Mouse (Mus musculus) gastrocnemius, postnatal 4 days (tissue): Measurements from ENCODE around the gene Gm13287. TPM values are rescaled to one million over a fixed set of nuclear protein-coding genes. Genes with fewer than 3 reads are reported as not detected.

Source experiments
- total RNA-seq, 2 experiments: library from RNA; stranded (reverse); gene quantifications; 2 replicates each; pipeline ENCODE4 v1.2.3; 2021

Gene Gm13287
- total RNA-seq, 2 experiments from 2014 or later, result not detected

Other genes starting within 250 kb of the Gm13287 start
- gene Ifna15, start 245.0 kb upstream of the Gm13287 start, total RNA-seq, result not detected
- gene Ifna14, start 231.5 kb upstream of the Gm13287 start, total RNA-seq, result not detected
- gene Ifna9, start 210.9 kb upstream of the Gm13287 start, total RNA-seq, result not detected
- gene Ifna12, start 199.9 kb upstream of the Gm13287 start, total RNA-seq, result not detected
- not detected for gene C87499, start 168.8 kb upstream of the Gm13287 start, total RNA-seq
- not detected for gene Ifna13, start 158.8 kb upstream of the Gm13287 start, total RNA-seq
- gene Ifna16, start 126.3 kb upstream of the Gm13287 start, total RNA-seq, result not detected
- not detected for gene Ifna2, start 119.3 kb upstream of the Gm13287 start, total RNA-seq
- gene Ifnab, start 111.9 kb upstream of the Gm13287 start, total RNA-seq, result not detected
- gene Gm26566, start 81.4 kb upstream of the Gm13287 start, total RNA-seq, result under 1 TPM in 1 of 2 experiments, not detected in 1; 0.98 TPM
- gene Klhl9, start 80.8 kb upstream of the Gm13287 start, total RNA-seq, result 10 to 100 TPM; 81.9 to 94.2 TPM
- not detected for gene Gm13271, start 48.4 kb upstream of the Gm13287 start, total RNA-seq
- gene Gm13283, start 43.1 kb upstream of the Gm13287 start, total RNA-seq, result not detected
- not detected for gene Gm13290, start 29.4 kb upstream of the Gm13287 start, total RNA-seq
- gene Gm13289, start 26.3 kb upstream of the Gm13287 start, total RNA-seq, result not detected
- not detected for gene Gm13272, start 23.4 kb upstream of the Gm13287 start, total RNA-seq
- not detected for gene Ifnz, start 21.1 kb upstream of the Gm13287 start, total RNA-seq
- gene Gm13276, start 17.5 kb upstream of the Gm13287 start, total RNA-seq, result not detected
- gene Gm13277, start 14.6 kb upstream of the Gm13287 start, total RNA-seq, result not detected
- not detected for gene Gm13278, start 11.7 kb upstream of the Gm13287 start, total RNA-seq
- gene Gm13275, start 8.8 kb upstream of the Gm13287 start, total RNA-seq, result not detected
- not detected for gene Gm13279, start 5.9 kb upstream of the Gm13287 start, total RNA-seq
- under 1 TPM; 0.37 to 0.54 TPM for gene Gm13285, start 3.6 kb upstream of the Gm13287 start, total RNA-seq
- not detected for gene Gm13288, start 2.3 kb downstream of the Gm13287 start, total RNA-seq
- not detected for gene Ifna7, start 13.0 kb downstream of the Gm13287 start, total RNA-seq
- not detected for gene Ifna11, start 16.7 kb downstream of the Gm13287 start, total RNA-seq
- gene Ifna6, start 24.2 kb downstream of the Gm13287 start, total RNA-seq, result not detected
- gene Ifna5, start 32.3 kb downstream of the Gm13287 start, total RNA-seq, result not detected
- not detected for gene Ifna4, start 38.6 kb downstream of the Gm13287 start, total RNA-seq
- gene Ifna1, start 46.8 kb downstream of the Gm13287 start, total RNA-seq, result not detected
- not detected for gene Ifne, start 76.9 kb downstream of the Gm13287 start, total RNA-seq